Mouse (Mus musculus): ENCODE data around the gene Olfr1437.
"Not testable (repeated sequence)": the region's sequence is repeated elsewhere in the genome, so short reads cannot be mapped to it uniquely, and the experiment has no call there.

The Olfr1437 gene

GRCm38 (mm10) chr19:12325001-12325400 lies at the start of gene Olfr1437:
TSS of gene Olfr1437 (minus strand) at chr19:12325101.
- no peak for ATAC-seq (ENCODE audit: insufficient number of reproducible peaks, low FRiP score, low TSS enrichment)

- no peak for ATAC-seq (ENCODE audit: insufficient number of reproducible peaks, low FRiP score, low TSS enrichment)
These were observed 49.6 kb upstream of the Olfr1437 start for GRCm38 (mm10) chr19:12374465-12375025.

- ATAC-seq (ENCODE audit: insufficient number of reproducible peaks, low FRiP score, low TSS enrichment): no peak
These were observed 48.1 kb upstream of the Olfr1437 start for GRCm38 (mm10) chr19:12373004-12373403.

GRCm38 (mm10) chr19:12335810-12336209 lies 10.9 kb upstream of the Olfr1437 start, which contains the start of gene Olfr1438-ps1:
TSS of gene Olfr1438-ps1 (minus strand) at chr19:12335910.
- no peak for ATAC-seq (ENCODE audit: insufficient number of reproducible peaks, low FRiP score, low TSS enrichment)

GRCm38 (mm10) chr19:12299030-12299429 lies 25.9 kb downstream of the Olfr1437 start, which contains the start of gene Olfr1436:
TSS of gene Olfr1436 (minus strand) at chr19:12299130.
- ATAC-seq (ENCODE audit: insufficient number of reproducible peaks, low FRiP score, low TSS enrichment): not testable (repeated sequence)

GRCm38 (mm10) chr19:12292979-12293378 lies 31.9 kb downstream of the Olfr1437 start:
- ATAC-seq (ENCODE audit: insufficient number of reproducible peaks, low FRiP score, low TSS enrichment): no peak

- no peak for ATAC-seq (ENCODE audit: insufficient number of reproducible peaks, low FRiP score, low TSS enrichment)
These were observed 45.3 kb downstream of the Olfr1437 start, which contains the start of gene Olfr1434 for GRCm38 (mm10) chr19:12279554-12279953. TSS of gene Olfr1434 (plus strand) at chr19:12279854.
